Mouse (Mus musculus) effector memory CD4-positive, alpha-beta T cell, adult 7 months (primary cell): Measurements from ENCODE around the gene Uqcr11. TPM values are rescaled to one million over a fixed set of nuclear protein-coding genes. Genes with fewer than 3 reads are reported as not detected.

Source experiments
- polyA plus RNA-seq: library from polyadenylated mRNA; unstranded; fragments of 100-300 nt; shearing (Covaris generic); gene quantifications from one replicate; pipeline ENCODE4 v1.2.1, GENCODE M21; 2017

Uqcr11 gene
- 115 TPM for polyA plus RNA-seq

DNA sequence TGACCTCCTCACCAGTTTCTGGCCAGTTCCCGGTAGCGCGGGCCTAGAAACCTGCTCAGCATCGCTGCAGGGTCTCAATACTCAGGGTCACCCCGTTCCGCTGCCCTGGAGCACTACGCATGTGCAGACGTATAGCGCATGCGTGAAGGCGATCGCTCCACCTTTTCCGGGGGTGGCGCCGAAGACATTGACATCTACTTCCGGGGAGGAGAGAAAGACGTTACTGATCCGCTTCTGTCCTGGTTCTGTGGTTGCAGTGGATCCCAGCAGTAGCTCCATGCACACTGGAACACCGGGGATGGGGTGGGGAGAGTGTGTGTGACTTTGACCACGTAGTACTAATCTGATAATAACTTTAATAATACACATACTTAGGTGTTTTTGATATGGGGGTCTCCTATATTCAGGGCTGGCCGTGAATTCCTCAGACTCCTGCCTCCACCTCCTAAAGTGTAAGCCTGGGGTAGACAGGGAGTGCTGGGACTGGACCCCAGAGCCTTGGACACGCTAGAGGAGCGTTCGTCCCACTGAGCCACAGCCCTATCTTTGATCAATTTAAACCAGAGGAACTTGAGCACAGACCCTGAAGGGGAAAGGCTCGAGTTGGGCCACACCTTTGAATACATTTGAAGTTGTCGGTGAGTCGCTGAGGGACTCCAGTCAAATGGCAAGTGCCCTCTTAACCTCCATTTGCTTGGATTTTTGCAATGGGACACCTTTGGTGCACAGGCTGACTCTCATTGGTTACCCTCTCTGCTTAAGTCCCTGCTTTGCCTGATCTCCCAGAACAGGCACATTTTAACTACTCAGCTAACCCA lies at the start of gene Uqcr11:
Gene Uqcr11, minus strand, starts transcription at position 147 of the 818 bp plus-strand sequence.

DNA sequence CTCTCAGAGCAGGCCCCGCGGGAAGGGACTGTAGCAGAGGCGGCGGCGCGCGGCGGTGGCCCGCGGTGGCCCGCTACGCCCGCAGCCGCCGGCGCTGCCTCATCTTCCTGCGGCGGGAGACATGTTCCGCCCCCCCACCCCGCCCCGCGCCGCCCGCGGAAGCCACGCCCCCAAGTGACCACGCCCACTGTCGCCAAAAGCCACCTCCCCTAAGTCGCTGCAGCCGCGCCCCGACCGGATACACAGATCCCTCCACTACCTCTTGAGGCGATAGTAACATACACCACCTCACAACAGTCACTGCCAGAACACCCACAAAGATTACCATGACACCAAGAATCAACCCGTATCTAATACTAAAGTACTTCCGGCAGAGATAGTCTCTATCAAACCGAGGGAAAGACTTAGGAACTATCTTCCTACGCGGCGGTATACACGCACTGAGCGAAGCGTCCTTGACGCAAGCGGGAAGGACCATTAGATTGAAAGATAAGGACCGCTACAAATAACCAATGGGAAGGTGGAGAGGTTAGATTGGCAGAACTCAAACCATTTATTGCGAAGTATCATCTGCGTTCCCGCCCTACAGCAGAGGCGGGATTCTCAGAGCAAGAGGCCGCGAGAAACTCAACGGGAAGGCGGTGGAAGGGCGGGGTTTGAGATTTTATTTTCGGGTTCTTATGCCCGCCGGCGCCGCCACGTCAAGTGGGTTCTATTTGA lies 27.0 kb upstream of the Uqcr11 start, which contains the start of gene Tcf3:
Gene Tcf3, minus strand, starts transcription at position 135 of the 720 bp plus-strand sequence.

DNA sequence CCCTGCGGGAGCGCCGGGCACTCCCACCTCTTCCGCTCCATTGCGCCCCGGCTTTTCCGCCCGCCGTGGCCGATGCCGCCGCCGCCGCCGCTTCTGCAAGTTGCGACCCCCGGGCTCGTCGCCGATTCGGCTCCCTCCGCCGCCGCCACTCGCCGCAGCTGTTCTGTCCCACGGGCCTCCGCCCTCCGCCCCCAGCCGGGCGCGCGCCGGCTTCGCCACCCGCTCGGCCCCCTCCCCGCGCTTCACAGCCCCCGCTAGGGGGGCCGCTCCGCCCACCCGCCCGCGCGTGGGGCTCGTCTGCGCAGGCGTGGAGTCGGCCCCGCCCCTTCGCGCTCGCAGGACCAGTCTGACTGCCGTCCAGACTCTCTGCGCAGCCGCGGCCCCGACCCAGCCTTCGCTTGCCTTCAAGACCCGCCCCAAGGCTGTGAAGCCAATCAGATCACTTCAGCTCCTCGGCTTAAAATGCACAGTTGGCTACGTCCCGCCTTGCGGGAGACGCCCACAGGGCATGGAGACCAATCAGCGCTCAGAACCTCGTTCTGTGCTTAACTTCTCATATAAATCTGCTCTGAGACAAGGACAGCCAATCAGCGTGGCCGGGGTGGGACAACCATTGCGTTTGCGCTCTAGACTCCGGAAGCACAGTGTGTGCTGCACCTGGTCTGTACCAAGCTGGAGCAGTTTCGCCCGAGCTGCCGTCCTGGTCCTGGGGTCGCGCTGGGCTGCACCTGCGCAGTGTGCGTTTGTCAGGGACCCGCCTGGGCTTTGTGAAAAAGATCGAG lies 7.2 kb downstream of the Uqcr11 start, which contains the start of gene Mbd3:
Gene Mbd3, minus strand, starts transcription at position 360 of the 782 bp plus-strand sequence.

DNA sequence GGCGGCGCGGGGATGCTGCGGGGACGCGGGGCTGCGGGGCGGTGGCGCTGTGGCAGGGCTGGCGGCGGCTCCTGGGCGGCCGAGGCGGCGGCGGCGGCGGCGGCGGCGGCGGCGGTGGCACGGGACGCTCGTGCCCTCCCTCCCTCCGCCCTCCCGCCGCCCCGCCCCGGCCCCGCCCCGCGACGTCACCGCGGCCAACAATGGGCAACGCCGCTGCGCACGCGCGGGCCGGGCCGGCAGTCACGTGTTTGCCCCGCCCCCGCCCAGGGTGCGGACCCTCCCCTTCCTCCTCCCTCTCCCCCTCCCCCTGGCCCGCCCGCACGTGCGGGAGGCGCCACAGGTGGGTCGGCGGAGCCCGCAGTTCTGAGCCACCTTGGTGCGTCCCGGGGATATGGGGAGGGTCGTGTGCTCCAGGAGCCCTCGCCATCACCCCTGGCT lies 19.1 kb downstream of the Uqcr11 start, which contains the start of gene Mex3d:
Gene Mex3d, minus strand, starts transcription at position 138 of the 438 bp plus-strand sequence.

DNA sequence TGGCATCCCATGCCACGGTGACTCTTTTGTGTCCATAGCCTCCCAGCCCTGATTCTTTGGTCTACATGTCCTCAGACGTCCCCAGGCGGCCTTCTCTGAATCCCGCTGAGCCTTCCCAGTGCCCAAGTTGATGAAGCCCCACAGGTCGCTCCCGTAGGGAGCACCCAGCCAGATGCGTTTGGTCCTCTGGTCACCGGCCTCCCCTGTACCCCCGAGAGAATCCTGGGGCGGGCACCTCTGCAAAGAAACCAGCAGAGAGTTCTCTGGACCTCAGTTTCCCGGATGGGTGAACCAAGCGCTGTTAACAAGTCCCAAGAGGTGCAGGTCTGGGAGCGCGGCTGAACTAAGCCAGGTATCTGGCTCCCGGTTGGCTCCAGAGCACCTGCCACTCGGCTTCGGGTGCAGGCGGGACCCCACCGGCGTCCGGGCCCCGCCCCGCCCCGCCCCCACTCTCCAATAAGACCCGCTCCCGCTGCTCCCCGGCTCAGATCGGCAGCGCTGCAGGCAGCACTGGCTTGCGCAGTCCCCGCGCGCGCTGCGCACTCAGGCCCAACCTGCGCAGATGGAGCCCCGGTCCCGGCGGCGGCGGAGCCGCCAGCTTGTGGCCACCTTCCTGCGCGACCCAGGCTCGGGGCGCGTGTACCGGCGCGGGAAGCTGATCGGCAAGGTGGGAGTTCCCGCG lies 50.5 kb downstream of the Uqcr11 start, which contains the start of gene Plk5:
Gene Plk5, plus strand, starts transcription at position 459 of the 682 bp plus-strand sequence.

Other genes starting within 250 kb of the Uqcr11 start
- 232 TPM for gene Cirbp, start 240.8 kb downstream of the Uqcr11 start, polyA plus RNA-seq
- 18.9 TPM for gene 1600002K03Rik, start 233.9 kb downstream of the Uqcr11 start, polyA plus RNA-seq
- 0.41 TPM for gene Efna2, start 227.3 kb downstream of the Uqcr11 start, polyA plus RNA-seq
- gene Mum1, start 180.4 kb downstream of the Uqcr11 start, polyA plus RNA-seq = 66.2 TPM
- gene Ndufs7, start 157.7 kb downstream of the Uqcr11 start, polyA plus RNA-seq = 159 TPM
- 1.8 TPM for gene Gamt, start 145.8 kb downstream of the Uqcr11 start, polyA plus RNA-seq
- 78.1 TPM for gene Dazap1, start 145.3 kb downstream of the Uqcr11 start, polyA plus RNA-seq
- 748 TPM for gene Rps15, start 114.4 kb downstream of the Uqcr11 start, polyA plus RNA-seq
- gene Apc2, start 110.9 kb downstream of the Uqcr11 start, polyA plus RNA-seq = 0.05 TPM
- 29.9 TPM for gene 2310011J03Rik, start 86.3 kb downstream of the Uqcr11 start, polyA plus RNA-seq
- 1.8 TPM for gene Pcsk4, start 77.3 kb downstream of the Uqcr11 start, polyA plus RNA-seq
- gene Reep6, start 76.9 kb downstream of the Uqcr11 start, polyA plus RNA-seq = not detected
- gene Adamtsl5, start 58.4 kb downstream of the Uqcr11 start, polyA plus RNA-seq = not detected
- not detected for gene Plk5, start 50.4 kb downstream of the Uqcr11 start, polyA plus RNA-seq
- 7.3 TPM for gene Mex3d, start 19.2 kb downstream of the Uqcr11 start, polyA plus RNA-seq
- gene Mbd3, start 7.3 kb downstream of the Uqcr11 start, polyA plus RNA-seq = 92.9 TPM
- 88.8 TPM for gene Tcf3, start 26.8 kb upstream of the Uqcr11 start, polyA plus RNA-seq
- gene Onecut3, start 88.0 kb upstream of the Uqcr11 start, polyA plus RNA-seq = 0.07 TPM
- gene Atp8b3, start 132.3 kb upstream of the Uqcr11 start, polyA plus RNA-seq = 0.10 TPM
- 55.7 TPM for gene Rexo1, start 154.7 kb upstream of the Uqcr11 start, polyA plus RNA-seq
- gene Klf16, start 170.5 kb upstream of the Uqcr11 start, polyA plus RNA-seq = 16.2 TPM
- 92.3 TPM for gene Abhd17a, start 183.5 kb upstream of the Uqcr11 start, polyA plus RNA-seq
- gene Scamp4, start 196.0 kb upstream of the Uqcr11 start, polyA plus RNA-seq = 106 TPM
- gene Adat3, start 196.1 kb upstream of the Uqcr11 start, polyA plus RNA-seq = 6.2 TPM
- gene Gm49322, start 199.2 kb upstream of the Uqcr11 start, polyA plus RNA-seq = 14.3 TPM
- 338 TPM for gene Csnk1g2, start 216.0 kb upstream of the Uqcr11 start, polyA plus RNA-seq